Mouse (Mus musculus) liver, adult 2 months (tissue): ENCODE measurements at regions not wholly inside any gene's neighbourhood (a gene's known extent, or its start where the extent isn't known, plus 50 kb on each side); places are given as distances from the start of the nearest gene placed in this dataset.

ENCODE experiments used
- CTCF ChIP-seq: fragments of 200-500 bp; IDR thresholded peaks from 2 replicates; pipeline ENCODE4 v1.5.1; 2011; ENCODE audit warnings: low read depth, low read length, control low read depth
- POLR2A ChIP-seq: fragments of 200-500 bp; IDR thresholded peaks from 2 replicates; pipeline ENCODE4 v1.6.1; 2011; ENCODE audit warnings: low read length, control low read depth; ENCODE audit not compliant: insufficient read depth; ENCODE audit errors: extremely low read depth

DNA sequence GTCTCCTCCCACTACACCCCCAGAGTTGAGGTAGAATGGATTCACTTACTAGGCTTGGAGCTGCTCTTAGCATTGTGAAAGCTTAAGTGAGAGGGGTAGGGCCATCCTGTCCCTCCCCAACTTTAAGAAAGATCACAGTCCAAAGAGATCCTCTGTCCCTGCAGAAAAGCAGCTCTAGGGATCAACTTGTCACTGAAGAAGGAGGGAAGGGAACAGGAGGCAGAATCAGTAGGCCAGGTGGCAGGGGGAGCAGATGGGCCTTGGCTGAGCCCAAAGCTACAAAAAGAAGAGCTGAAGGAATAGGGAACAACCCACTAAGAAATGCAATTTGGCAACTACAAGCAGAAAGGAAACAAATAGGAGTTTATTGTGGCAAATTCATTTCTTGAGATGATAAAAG lies 634.4 kb downstream of the Inhba start:
- TF ChIP-seq CTCF (no peak), POLR2A (no peak)
